Mouse (Mus musculus): ENCODE data around the gene Fsd1l.
"Not testable (repeated sequence)": the region's sequence is repeated elsewhere in the genome, so short reads cannot be mapped to it uniquely, and the experiment has no call there.

DNA sequence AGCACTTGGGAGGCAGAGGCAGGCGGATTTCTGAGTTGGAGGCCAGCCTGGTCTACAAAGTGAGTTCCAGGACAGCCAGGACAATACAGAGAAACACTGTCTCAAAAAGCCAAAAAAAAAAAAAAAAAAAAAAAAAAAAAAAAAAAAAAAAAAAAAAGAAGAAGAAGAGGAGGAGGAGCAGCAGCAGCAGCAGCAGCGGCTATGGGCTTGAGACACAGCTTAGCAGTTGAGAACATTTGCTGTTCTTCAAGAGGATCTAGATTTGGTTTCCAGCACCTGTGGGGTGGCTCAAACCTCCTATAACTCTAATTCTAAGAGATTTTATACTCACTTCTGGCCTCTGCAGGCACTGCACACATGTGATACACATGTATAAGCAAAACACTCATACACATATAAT, 94.8 kb downstream of the Fsd1l start:
- TF ChIP-seq POLR2A, CTCF (IDR thresholded peaks at IDR 0.05; ENCODE audit: extremely low read depth, insufficient read depth, low read length): not testable (repeated sequence)
